Mouse (Mus musculus) left cerebral cortex, postnatal 25 days (tissue): ENCODE measurements around the gene Gm9. TPM values are rescaled to one million over a fixed set of nuclear protein-coding genes. Genes with fewer than 3 reads are reported as not detected.
"Not testable (repeated sequence)": the region's sequence is repeated elsewhere in the genome, so short reads cannot be mapped to it uniquely, and the experiment has no call there.

Source experiments
- DNase-seq, 2 experiments: peaks; one replicate each; pipeline ENCODE4 v3.0.0; 2022; ENCODE audit warnings: low spot score in 2 of 2, mixed read lengths in 1 of 2
- intact Hi-C: fragments of 180-260 bp; cut with DNase I; formaldehyde crosslinking; loops from one replicate; pipeline ENCODE4 v1.15.1; 2025
- total RNA-seq, 2 experiments: library from RNA; stranded (reverse); gene quantifications; 2 replicates each; pipeline ENCODE4 v1.2.3; 2021

Gene Gm9
- total RNA-seq: not detected

DNA sequence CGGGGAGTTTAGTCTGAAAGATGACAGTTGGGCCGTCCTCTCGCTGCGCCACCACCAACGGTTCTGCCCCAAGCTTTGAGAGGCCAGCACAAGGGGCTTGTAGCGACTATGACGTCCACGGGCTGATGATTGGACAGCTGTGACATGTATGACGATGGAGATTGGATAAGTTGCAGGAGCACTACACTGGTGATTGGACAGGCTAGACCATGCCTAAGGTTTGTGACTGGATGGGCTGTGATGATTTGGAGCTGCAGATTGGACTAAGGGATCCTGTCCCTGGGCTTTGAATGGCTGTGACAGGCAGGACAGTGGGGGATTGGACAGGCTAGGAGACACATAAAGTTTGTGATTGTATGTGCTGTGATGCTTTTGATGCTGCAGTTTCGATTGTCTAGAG lies at the start of gene Gm9:
TSS of gene Gm9 (minus strand) at position 101 of the 400 bp plus-strand sequence.
- intact Hi-C loops: no loop called here
- DNase-seq: no peak

DNA sequence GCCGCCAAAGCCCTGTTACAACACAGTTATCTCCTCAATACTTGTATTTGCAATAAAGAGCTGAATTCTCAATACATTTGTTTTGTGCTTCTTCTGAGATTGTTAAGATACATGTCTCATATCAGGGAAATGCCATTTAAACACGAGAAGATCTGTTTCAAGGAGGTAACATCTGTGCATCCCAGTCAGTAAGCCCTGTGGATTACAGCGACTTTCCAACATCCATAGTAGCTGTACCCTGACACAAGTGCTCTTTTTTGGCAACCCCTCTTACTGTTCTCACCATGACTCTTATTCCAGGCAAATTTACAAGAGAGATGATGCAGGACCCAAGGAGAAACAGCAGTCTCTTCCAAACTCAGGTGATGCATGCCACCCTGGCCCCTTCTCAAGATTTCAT lies 38.8 kb upstream of the Gm9 start, which contains the start of gene Rhox3a:
TSS of gene Rhox3a (plus strand) at position 301 of the 400 bp plus-strand sequence.
- DNase-seq, intact Hi-C loops: not testable (repeated sequence)

DNA sequence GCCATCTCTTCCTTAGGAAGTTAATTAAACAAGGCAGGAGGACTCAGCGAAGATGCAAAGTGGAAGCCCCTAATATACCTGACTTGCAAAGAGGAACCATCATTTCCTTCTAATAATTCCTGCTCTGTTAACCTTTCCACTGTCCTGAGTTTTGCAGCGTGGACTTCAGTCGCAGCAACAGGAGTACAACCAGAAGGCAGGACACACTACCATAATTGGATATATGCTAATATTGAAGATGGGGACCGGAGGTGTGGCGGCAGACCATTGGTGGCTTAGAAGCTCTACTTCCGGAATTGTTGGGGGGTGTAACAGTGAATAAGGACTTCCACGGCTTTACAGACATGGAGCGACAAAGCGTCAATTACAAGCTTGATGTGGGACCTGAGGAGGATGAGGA lies 33.8 kb upstream of the Gm9 start, which contains the start of gene Rhox2a:
TSS of gene Rhox2a (plus strand) at position 301 of the 400 bp plus-strand sequence.
- intact Hi-C loops, DNase-seq: not testable (repeated sequence)

DNA sequence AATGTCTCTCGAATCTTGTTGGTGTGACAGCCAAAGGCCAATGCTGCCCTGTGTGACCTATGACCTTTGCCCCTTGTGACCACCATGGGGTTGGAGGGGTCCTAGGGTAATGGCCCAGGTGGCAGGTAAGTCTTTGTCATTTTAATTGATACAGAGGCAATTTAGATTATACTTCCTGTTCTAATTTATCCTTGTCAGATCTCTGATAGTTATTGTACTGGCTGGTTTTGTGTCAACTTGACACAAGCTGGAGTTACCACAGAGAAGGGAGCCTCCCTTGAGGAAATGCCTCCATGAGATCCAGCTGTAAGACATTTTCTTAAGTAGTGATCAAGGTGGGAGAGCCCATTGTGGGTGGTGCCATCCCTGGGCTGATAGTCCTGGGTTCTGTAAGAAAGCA lies 11.3 kb upstream of the Gm9 start, which contains the start of gene Rhox1:
TSS of gene Rhox1 (minus strand) at position 101 of the 400 bp plus-strand sequence.
- intact Hi-C loops, DNase-seq: not testable (repeated sequence)

DNA sequence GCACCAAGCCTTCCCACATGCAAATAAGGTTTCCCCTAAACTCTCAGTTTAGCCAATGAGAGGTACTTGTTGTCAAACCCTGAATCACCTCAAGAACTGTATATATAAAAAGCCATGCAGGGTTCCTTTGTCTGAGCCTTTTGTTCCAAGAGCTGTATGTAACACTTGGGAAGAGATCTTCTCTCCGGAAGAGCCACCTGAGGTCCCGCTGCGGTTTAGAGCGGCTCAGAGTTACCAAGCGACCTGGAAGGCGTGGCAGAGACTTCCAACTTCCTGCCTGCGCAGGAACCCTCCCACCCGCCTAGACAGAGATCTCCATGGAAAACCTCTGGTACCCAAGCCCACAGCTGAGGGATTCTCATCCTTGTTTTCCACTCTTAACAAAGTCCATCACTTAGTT lies 12.2 kb downstream of the Gm9 start:
- intact Hi-C loops: no loop called here
- DNase-seq: no peak

DNA sequence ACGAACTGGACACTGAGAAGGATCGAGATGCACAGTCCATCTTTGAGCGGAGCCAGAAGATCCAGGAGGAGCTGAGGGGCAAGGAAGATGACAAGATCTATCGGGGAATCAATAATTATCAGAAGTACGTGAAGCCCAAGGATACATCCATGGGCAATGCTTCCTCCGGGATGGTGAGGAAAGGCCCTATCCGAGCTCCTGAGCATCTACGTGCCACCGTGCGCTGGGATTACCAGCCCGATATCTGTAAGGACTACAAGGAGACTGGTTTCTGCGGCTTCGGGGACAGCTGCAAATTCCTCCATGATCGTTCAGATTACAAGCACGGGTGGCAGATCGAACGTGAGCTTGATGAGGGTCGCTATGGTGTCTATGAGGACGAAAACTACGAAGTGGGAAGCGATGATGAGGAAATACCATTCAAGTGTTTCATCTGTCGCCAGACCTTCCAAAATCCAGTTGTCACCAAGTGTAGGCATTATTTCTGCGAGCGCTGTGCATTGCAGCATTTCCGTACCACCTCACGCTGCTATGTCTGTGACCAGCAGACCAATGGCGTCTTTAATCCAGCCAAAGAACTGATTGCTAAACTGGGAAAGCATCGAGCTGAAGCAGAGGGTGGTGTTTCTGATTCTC lies 19.0 kb downstream of the Gm9 start:
- intact Hi-C loops: no loop called here
- DNase-seq: peak; percentile 23 to 35

GRCm38 (mm10) chrX:37191105-37191743 lies 19.6 kb downstream of the Gm9 start, which contains the start of the genes Ndufa1 and Rnf113a1:
Gene Ndufa1 (minus strand): TSS chrX:37191163.
Gene Rnf113a1 (plus strand): TSS chrX:37191245.
- DNase-seq: peak; percentile 78 to 83
- intact Hi-C loops: no loop called here

- DNase-seq: no peak
- intact Hi-C loops: no loop called here
Observed at GRCm38 (mm10) chrX:37190755-37191104, 20.1 kb downstream of the Gm9 start.

GRCm38 (mm10) chrX:37184401-37184800 lies 26.4 kb downstream of the Gm9 start:
- DNase-seq: peak in 1 of 2 experiments; percentile 1
- intact Hi-C loops: not testable (repeated sequence)

DNA sequence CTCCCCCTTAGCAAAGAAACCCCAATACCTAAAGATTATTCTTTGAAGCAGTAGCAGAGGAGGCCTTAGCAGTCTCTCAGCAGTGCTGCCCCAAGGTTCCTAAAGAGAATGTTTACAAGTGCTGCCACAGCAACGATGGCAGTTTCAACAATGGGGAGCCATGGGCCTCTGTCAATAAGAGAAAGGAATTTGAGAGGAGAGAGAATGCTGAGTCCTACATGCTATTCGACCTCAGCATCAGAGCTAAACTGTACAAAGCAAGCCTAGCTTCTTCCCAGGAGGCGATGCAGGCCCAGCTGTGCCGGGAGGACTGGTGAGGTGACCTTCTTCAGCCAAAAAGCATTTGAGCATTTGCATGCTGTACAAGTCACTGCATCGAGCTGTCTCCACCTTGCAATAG lies 42.1 kb downstream of the Gm9 start, which contains the start of gene Akap14:
TSS of gene Akap14 (minus strand) at position 101 of the 400 bp plus-strand sequence.
- intact Hi-C loops: no loop called here

DNA sequence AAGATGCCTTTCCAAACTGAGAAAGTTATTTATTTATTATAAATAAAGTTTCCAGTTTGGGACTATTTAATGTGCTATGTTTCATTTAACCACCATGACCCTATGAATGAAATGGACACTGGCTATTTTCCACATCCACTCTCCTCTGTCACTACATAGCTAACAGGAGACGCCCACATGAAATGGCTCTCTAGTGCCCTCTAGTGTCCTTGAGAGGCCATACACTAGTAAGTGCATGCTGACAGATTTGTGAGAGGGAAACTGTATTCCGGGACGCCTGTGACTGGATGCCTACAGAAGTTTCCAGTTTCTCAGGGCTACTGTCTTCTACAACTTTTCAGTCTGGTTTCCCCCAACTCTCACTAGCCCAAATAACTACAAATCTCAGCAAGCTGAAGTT lies 43.8 kb downstream of the Gm9 start:
- peak in 1 of 2 experiments; percentile 28 for DNase-seq
- intact Hi-C loops: no loop called here

More for the DNA sequence above, 42.1 kb downstream of the Gm9 start, which contains the start of gene Akap14:
- no peak for DNase-seq

GRCm38 (mm10) chrX:37163115-37163514 lies 47.7 kb downstream of the Gm9 start:
- DNase-seq: no peak
- intact Hi-C loops: no loop called here

- intact Hi-C loops: no loop called here
- no peak for DNase-seq
Observed at GRCm38 (mm10) chrX:37161169-37161568, 49.7 kb downstream of the Gm9 start.

Other genes starting within 250 kb of the Gm9 start
- 10 to 100 TPM; 57.9 to 63.8 TPM for gene Sept6, start 219.2 kb downstream of the Gm9 start, total RNA-seq
- not detected for gene Sowahd, start 162.2 kb downstream of the Gm9 start, total RNA-seq
- gene Rpl39, start 125.6 kb downstream of the Gm9 start, total RNA-seq: 100 to 1,000 TPM; 246 to 253 TPM
- gene Upf3b, start 100.7 kb downstream of the Gm9 start, total RNA-seq: 10 to 100 TPM; 13.7 to 16.0 TPM
- gene Nkap, start 84.2 kb downstream of the Gm9 start, total RNA-seq: 10 to 100 TPM; 12.5 to 14.1 TPM
- not detected for gene Akap14, start 42.2 kb downstream of the Gm9 start, total RNA-seq
- gene Ndufa1, start 19.9 kb downstream of the Gm9 start, total RNA-seq: 100 to 1,000 TPM; 227 to 238 TPM
- 1 to 10 TPM; 7.4 TPM for gene Rnf113a1, start 19.8 kb downstream of the Gm9 start, total RNA-seq
- gene Rhox1, start 11.2 kb upstream of the Gm9 start, total RNA-seq: not detected
- not detected for gene Rhox2a, start 33.9 kb upstream of the Gm9 start, total RNA-seq
- gene Rhox3a, start 38.9 kb upstream of the Gm9 start, total RNA-seq: not detected
- not detected for gene Rhox4a, start 54.3 kb upstream of the Gm9 start, total RNA-seq
- gene Rhox3a2, start 169.0 kb upstream of the Gm9 start, total RNA-seq: not detected
- gene Rhox4a2, start 179.8 kb upstream of the Gm9 start, total RNA-seq: not detected
- gene Rhox2b, start 201.0 kb upstream of the Gm9 start, total RNA-seq: not detected
- gene Rhox4b, start 221.5 kb upstream of the Gm9 start, total RNA-seq: not detected
- gene Rhox2c, start 242.6 kb upstream of the Gm9 start, total RNA-seq: not detected
- gene Rhox3c, start 247.5 kb upstream of the Gm9 start, total RNA-seq: not detected